Comparison of ENCODE assay signal across 10 mouse cellular contexts in the genomic region with DNA sequence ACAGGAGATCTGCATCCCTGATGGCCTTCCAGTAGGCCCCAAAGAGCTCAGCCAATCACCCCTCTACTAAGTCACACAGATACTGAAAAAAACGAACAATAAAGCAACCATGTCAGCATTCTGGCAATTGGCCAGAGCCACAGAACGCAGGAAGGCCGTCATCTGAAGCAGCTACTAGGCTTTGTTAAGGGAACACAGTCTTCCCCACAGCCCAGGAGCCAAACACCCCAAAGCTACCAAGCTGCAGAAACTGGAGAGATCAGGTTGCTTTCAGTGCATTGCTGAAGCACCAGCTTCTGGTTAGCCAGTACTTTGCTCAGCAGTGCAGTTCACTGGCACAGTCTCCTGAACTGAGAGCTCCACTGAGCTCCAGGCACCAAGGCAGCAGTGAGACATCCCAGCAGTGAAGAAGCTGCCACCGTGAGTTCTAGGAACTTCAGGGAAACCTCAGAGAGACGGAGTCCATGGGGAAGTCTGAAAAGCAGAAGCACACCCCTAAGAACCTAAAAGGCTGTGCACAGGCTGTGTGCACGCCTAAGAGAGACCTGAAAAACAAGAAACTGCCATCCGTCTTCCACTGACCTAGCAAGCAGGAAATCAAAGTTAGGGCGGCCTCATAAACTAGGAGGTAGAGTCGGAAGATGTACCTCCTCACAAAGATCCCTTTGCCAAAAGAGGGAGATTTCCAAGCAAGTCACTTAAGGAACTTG. TPM values are rescaled to one million over a fixed set of nuclear protein-coding genes. Genes with fewer than 3 reads are reported as not detected.
A peak's percentile ranks its signal among the peaks of the same experiment; 100 is the strongest.
DNase-seq lines count a peak whose midpoint lies in the region; ATAC-seq and TF ChIP-seq lines count a peak whose summit lies in the region.
"Had no signal": no experiment of that assay in that cellular context is flagged by ENCODE, and none has a peak within 500 bp of the region (broad histone marks: within the 10 kb centered on the region; RNA-seq: fewer than 3 reads in every experiment).

No protein-coding gene starts in this region.

- H3K27ac ChIP-seq in forebrain, embryonic 14.5 days (ENCODE audit: low read depth, low read length): no peak overlapping the region
- H3K27ac ChIP-seq in forebrain, embryonic 11.5 days (ENCODE audit: low read depth, low read length): no peak overlapping the region
- H3K27ac ChIP-seq in liver, adult 2 months (replicated peaks; ENCODE audit: insufficient read depth, low read depth, low read length): no peak overlapping the region
- H3K27ac ChIP-seq in liver, embryonic 12.5 days: no peak overlapping the region
- H3K27ac ChIP-seq: hindbrain, embryonic 10.5 days had no signal

- no peak overlapping the region for H3K4me3 ChIP-seq in forebrain, embryonic 14.5 days (ENCODE audit: low read depth, low read length)
- H3K4me3 ChIP-seq in forebrain, embryonic 11.5 days (ENCODE audit: low read depth, low read length): no peak overlapping the region
- H3K4me3 ChIP-seq in liver, adult 2 months (ENCODE audit: insufficient read depth, low read depth, low read length): no peak overlapping the region
- no peak overlapping the region for H3K4me3 ChIP-seq in liver, embryonic 12.5 days
- H3K4me3 ChIP-seq: hindbrain, embryonic 10.5 days; myocyte had no signal

- H3K79me2 ChIP-seq in liver, adult 2 months (ENCODE audit: control insufficient read depth, insufficient read depth, low read length): no peaks in the 10 kb centered on the region

- peak; percentile 29 for DNase-seq in forebrain, embryonic 14.5 days (ENCODE audit: low spot score)
- no peak for DNase-seq in forebrain, embryonic 11.5 days (ENCODE audit: low spot score)
- peak; percentile 9 for DNase-seq in liver, adult 2 months (ENCODE audit: extremely low read depth, low read depth, low spot score)
- DNase-seq in brain, adult 2 months (ENCODE audit: low read depth, low spot score): peak; percentile 10
- DNase-seq in lung, postnatal 36 days: peak; percentile 19
- DNase-seq in MN1 (ENCODE audit: low spot score): no peak
- DNase-seq in ovary, postnatal 36 days (ENCODE audit: low spot score): no peak

- no peak overlapping the region for H3K4me2 ChIP-seq in forebrain, embryonic 14.5 days (ENCODE audit: low read length)
- H3K4me2 ChIP-seq in forebrain, embryonic 11.5 days (ENCODE audit: low read depth, low read length, severe bottlenecking): no peak overlapping the region
- H3K4me2 ChIP-seq in liver, embryonic 12.5 days: no peak overlapping the region

- TF ChIP-seq CTCF in liver, adult 2 months (IDR thresholded peaks at IDR 0.05; ENCODE audit: low read depth, low read length): no peak

- H3K9me3 ChIP-seq in forebrain, embryonic 14.5 days (replicated peaks; ENCODE audit: control insufficient read depth, low read length): no peaks in the 10 kb centered on the region
- H3K9me3 ChIP-seq in forebrain, embryonic 11.5 days (ENCODE audit: control insufficient read depth, low read length): no peaks in the 10 kb centered on the region
- H3K9me3 ChIP-seq in liver, embryonic 12.5 days (replicated peaks): no peaks in the 10 kb centered on the region
- H3K9me3 ChIP-seq: hindbrain, embryonic 10.5 days had no signal

- H3K36me3 ChIP-seq in forebrain, embryonic 14.5 days (ENCODE audit: control insufficient read depth, insufficient read depth, low read length): peaks cover 66% of the 10 kb centered on the region
- peaks cover 3% of the 10 kb centered on the region; the same call in 1 of the 2 replicates for H3K36me3 ChIP-seq in forebrain, embryonic 11.5 days (ENCODE audit: control insufficient read depth, insufficient read depth, low read length)
- peaks cover 53% of the 10 kb centered on the region for H3K36me3 ChIP-seq in liver, adult 2 months (ENCODE audit: control insufficient read depth, insufficient read depth, low read length)
- H3K36me3 ChIP-seq in liver, embryonic 12.5 days: peaks cover 72% of the 10 kb centered on the region

- TF ChIP-seq POLR2A in liver, adult 2 months (IDR thresholded peaks at IDR 0.05; ENCODE audit: extremely low read depth, insufficient read depth, low read length): no peak

- no peak for ATAC-seq in forebrain, embryonic 14.5 days
- no peak for ATAC-seq in forebrain, embryonic 11.5 days (replicated peaks; ENCODE audit: low FRiP score)
- no peak for ATAC-seq in liver, embryonic 12.5 days

- 70% methylated on average over 9 of the region's 9 CpGs for WGBS in forebrain, embryonic 14.5 days
- WGBS in forebrain, embryonic 11.5 days: 89% methylated on average over 9 of the region's 9 CpGs
- 74% methylated on average over 9 of the region's 9 CpGs for WGBS in liver, adult 2 months
- WGBS in liver, embryonic 12.5 days (ENCODE audit: insufficient replicate concordance): 67% methylated on average over 9 of the region's 9 CpGs

- H3K27me3 ChIP-seq in forebrain, embryonic 14.5 days (replicated peaks; ENCODE audit: control insufficient read depth, insufficient read depth, low read length): no peaks in the 10 kb centered on the region
- H3K27me3 ChIP-seq in forebrain, embryonic 11.5 days (ENCODE audit: control insufficient read depth, insufficient read depth, low read length): no peaks in the 10 kb centered on the region
- no peaks in the 10 kb centered on the region for H3K27me3 ChIP-seq in liver, adult 2 months (ENCODE audit: control insufficient read depth, insufficient read depth, low read length)
- no peaks in the 10 kb centered on the region for H3K27me3 ChIP-seq in liver, embryonic 12.5 days (replicated peaks)

- no peaks in the 10 kb centered on the region for H3K4me1 ChIP-seq in forebrain, embryonic 14.5 days (ENCODE audit: control insufficient read depth, insufficient read depth, low read length)
- no peaks in the 10 kb centered on the region for H3K4me1 ChIP-seq in forebrain, embryonic 11.5 days (replicated peaks; ENCODE audit: control insufficient read depth, insufficient read depth, low read length)
- H3K4me1 ChIP-seq in liver, adult 2 months (ENCODE audit: control insufficient read depth, insufficient read depth, low read length): no peaks in the 10 kb centered on the region
- H3K4me1 ChIP-seq in liver, embryonic 12.5 days: no peaks in the 10 kb centered on the region
- H3K4me1 ChIP-seq: hindbrain, embryonic 10.5 days had no signal

- H3K9ac ChIP-seq in forebrain, embryonic 14.5 days (ENCODE audit: low read length): no peak overlapping the region
- H3K9ac ChIP-seq in forebrain, embryonic 11.5 days (ENCODE audit: low read length): no peak overlapping the region
- no peak overlapping the region for H3K9ac ChIP-seq in liver, adult 2 months (ENCODE audit: low read depth, low read length)
- H3K9ac ChIP-seq in liver, embryonic 12.5 days: no peak overlapping the region

RNA-seq across cellular contexts. Expression of gene Slc30a7, which starts 21.9 kb away (rescaled TPM):
- polyA plus RNA-seq in forebrain, embryonic 14.5 days (2014; fragmentation: Nextera tagmentation; extraction: Ambion mirVana): 22.2 and 23.1 TPM in 2 replicates
- 28.0 and 31.0 TPM in 2 replicates for polyA plus RNA-seq in forebrain, embryonic 11.5 days (2014; fragmentation: Nextera tagmentation; extraction: Ambion mirVana)
- total RNA-seq in liver, adult 2 months (2014; rRNA removed): 11.2 and 13.4 TPM in 2 replicates
- 5.8 and 6.5 TPM in 2 replicates for polyA plus RNA-seq in liver, adult 2 months (2012; rRNA removed)
- polyA plus RNA-seq in liver, embryonic 12.5 days (2016; fragmentation: Nextera tagmentation; extraction: Ambion mirVana): 13.4 and 14.2 TPM in 2 replicates

RNA-seq across cellular contexts. Expression of gene Extl2, which starts 21.9 kb away (rescaled TPM):
- polyA plus RNA-seq in forebrain, embryonic 14.5 days (2014; fragmentation: Nextera tagmentation; extraction: Ambion mirVana): 29.9 and 31.4 TPM in 2 replicates
- polyA plus RNA-seq in forebrain, embryonic 11.5 days (2014; fragmentation: Nextera tagmentation; extraction: Ambion mirVana): 23.4 and 24.5 TPM in 2 replicates
- total RNA-seq in liver, adult 2 months (2014; rRNA removed): 6.5 and 6.6 TPM in 2 replicates
- 6.8 and 7.0 TPM in 2 replicates for polyA plus RNA-seq in liver, adult 2 months (2012; rRNA removed)
- polyA plus RNA-seq in liver, embryonic 12.5 days (2016; fragmentation: Nextera tagmentation; extraction: Ambion mirVana): 6.3 and 7.2 TPM in 2 replicates

Comparison
In these comparisons a context has a peak if more than half of its experiments do, and no peak if none do; other contexts are left out.
1. DNase-seq: peak in forebrain, embryonic 14.5 days (single experiment), liver, adult 2 months (single experiment), brain, adult 2 months (single experiment) and lung, postnatal 36 days (single experiment); none in forebrain, embryonic 11.5 days (single experiment), MN1 (single experiment) and ovary, postnatal 36 days (single experiment).